Mouse (Mus musculus) neutrophil, adult 5-6 weeks (primary cell): ENCODE measurements around the gene Mmaa. TPM values are rescaled to one million over a fixed set of nuclear protein-coding genes. Genes with fewer than 3 reads are reported as not detected.

Experiments used
- ATAC-seq: fragments of 151-379, 151-347 bp; 2 replicates; pipeline ENCODE4 v1.8.0; 2017; ENCODE audit warnings: mild to moderate bottlenecking, moderate TSS enrichment; ENCODE audit not compliant: insufficient number of reproducible peaks, poor library complexity, low FRiP score, severe bottlenecking; ENCODE audit errors: extremely low read depth
- total RNA-seq: library from RNA; stranded (forward); fragments of 200-1000 nt; gene quantifications from 2 replicates; pipeline ENCODE4 v1.2.3, GENCODE M21; 2017

Gene Mmaa
- total RNA-seq, 1 experiment from 2014 or later: 7.4 TPM

DNA sequence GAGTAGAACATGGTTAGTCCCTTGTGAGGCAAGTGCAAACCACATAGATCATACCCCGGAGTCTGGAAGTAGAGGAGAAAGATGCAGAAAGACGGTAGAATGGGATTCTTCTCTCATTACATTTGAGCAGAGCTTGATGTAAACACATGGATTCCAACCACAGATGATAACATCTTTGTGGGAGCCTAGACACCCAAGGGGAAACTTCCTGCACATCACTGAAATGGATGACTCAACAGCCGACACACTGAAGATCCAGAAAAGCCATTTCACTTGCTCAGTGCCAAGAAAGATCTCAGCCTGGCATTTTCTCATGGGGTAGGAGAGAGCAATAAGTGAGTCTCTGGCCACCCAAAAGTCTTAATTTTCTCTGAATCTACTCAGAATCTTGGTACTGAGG lies 66.8 kb downstream of the Mmaa start:
- ATAC-seq: no peak

- ATAC-seq: no peak
Observed at GRCm38 (mm10) chr8:79227194-79227593, 67.5 kb downstream of the Mmaa start.

- ATAC-seq: no peak
Observed at GRCm38 (mm10) chr8:79226046-79226445, 68.7 kb downstream of the Mmaa start.

DNA sequence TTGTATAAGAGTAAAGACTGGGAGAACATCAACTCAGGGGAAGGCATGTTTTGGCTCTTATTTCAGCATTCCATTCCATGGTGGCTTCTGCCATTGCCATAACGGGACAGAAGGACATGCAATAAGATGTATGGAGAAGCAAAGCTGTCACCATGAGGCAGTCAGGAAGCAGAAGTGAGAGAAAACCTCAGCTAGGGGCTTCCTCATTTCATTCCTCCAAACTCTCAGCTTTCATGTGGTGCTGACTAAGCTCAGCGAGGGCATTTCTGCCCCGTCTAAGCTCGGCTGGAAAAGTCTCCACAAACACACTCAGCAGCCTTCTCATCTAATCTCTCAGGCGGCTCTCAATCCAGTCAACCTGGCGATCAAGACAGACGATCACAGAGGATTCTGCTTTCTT lies 69.2 kb downstream of the Mmaa start:
- ATAC-seq: peak; percentile 44; the same call in 1 of the 2 replicates

DNA sequence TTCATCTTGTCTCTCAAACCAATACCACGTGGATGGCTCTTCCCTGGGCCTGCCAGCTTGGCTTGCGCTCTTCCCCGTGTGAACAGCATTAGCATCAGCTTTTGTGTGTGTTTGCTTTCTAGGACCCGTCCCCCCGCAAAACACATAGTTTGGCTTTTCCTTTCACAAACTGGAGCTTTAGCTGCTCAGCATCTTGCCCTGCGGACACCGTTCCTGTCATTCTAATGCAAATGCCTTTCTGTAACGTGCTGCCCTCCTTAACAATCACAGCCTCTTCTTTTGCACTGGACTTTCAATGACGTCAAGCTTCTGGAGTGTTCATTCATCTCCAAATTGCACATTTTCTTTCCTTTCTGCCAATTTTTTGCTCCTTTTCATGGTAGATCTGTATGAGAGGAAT lies 70.4 kb downstream of the Mmaa start:
- no peak for ATAC-seq

GRCm38 (mm10) chr8:79222752-79223141 lies 72.0 kb downstream of the Mmaa start:
- ATAC-seq: no peak

DNA sequence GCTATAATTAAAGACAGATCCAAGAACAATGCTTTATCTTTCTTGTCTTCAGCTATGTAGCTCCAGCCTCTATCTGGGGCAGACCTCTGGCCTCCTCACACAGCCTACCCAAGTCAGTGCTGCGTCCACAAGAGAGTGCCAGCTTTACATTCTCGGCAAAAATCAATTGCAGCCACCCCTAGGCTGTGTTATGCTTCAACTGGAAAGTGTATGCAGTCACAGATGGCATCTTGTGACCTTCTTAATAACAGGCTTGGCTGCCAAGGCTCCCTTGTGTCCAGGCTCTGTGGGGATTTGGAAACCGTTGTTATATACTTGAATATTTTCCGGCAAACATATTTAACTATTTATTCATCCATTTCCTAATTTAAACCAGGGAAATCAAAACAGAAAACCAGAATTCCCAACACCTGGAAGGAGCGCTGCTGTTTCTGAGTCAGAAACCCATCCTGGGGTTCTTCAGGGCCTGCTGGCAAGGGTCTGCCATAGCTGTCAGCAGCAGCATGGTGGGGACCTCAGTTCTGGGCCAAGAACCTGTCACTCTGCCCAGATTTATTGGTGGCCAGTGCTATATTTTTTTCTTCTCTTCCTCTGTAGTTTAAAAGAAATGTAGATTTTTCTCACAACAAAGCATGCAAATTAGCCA lies 72.5 kb downstream of the Mmaa start:
- no peak for ATAC-seq

Other genes with a start within 250 kb of the Mmaa start
- gene 1700011L22Rik, start 46.4 kb downstream of the Mmaa start, total RNA-seq: not detected in 2 replicates
- gene Smad1, start 104.6 kb upstream of the Mmaa start, total RNA-seq: 9.4 and 10.8 TPM in 2 replicates